Mouse (Mus musculus): ENCODE data around the gene Aen. TPM values are rescaled to one million over a fixed set of nuclear protein-coding genes. Genes with fewer than 3 reads are reported as not detected.
A peak's percentile ranks its signal among the peaks of the same experiment; 100 is the strongest.

Gene Aen
- total RNA-seq, 2 experiments from 2014 or later: 42.4 to 44.6 TPM

- DNase-seq: peak; percentile 61
These were observed 5.0 kb upstream of the Aen start for GRCm38 (mm10) chr7:78890641-78891040.

GRCm38 (mm10) chr7:78893917-78894316 is 1.7 kb upstream of the Aen start:
- no peak for DNase-seq

- no peak for DNase-seq
These were observed 517 bp upstream of the Aen start for GRCm38 (mm10) chr7:78895021-78895652.

GRCm38 (mm10) chr7:78897567-78897966 is 1.9 kb downstream of the Aen start:
- DNase-seq: no peak

GRCm38 (mm10) chr7:78903174-78903870 is 7.7 kb downstream of the Aen start:
- DNase-seq: no peak

GRCm38 (mm10) chr7:78904175-78904574 is 8.5 kb downstream of the Aen start:
- DNase-seq: no peak

- DNase-seq: no peak
These were observed 13.4 kb downstream of the Aen start for GRCm38 (mm10) chr7:78909026-78909425.

GRCm38 (mm10) chr7:78910336-78911098 is 14.9 kb downstream of the Aen start:
- no peak for DNase-seq

- DNase-seq: no peak
These were observed 15.6 kb downstream of the Aen start for GRCm38 (mm10) chr7:78911209-78911608.

GRCm38 (mm10) chr7:78912253-78912973 is 16.8 kb downstream of the Aen start:
- no peak for DNase-seq

GRCm38 (mm10) chr7:78912974-78913474 is 17.4 kb downstream of the Aen start, which contains the start of gene Isg20:
Gene Isg20 (plus strand): TSS chr7:78913424.
- DNase-seq: no peak

GRCm38 (mm10) chr7:78913649-78914544 is 18.2 kb downstream of the Aen start:
- peak; percentile 41 for DNase-seq

- DNase-seq: no peak
These were observed 18.8 kb downstream of the Aen start for GRCm38 (mm10) chr7:78914545-78914845.

- no peak for DNase-seq
These were observed 19.3 kb downstream of the Aen start for GRCm38 (mm10) chr7:78914896-78915510.

- DNase-seq: no peak
These were observed 23.0 kb downstream of the Aen start for GRCm38 (mm10) chr7:78918686-78919085.

GRCm38 (mm10) chr7:78922506-78922905 is 26.9 kb downstream of the Aen start:
- no peak for DNase-seq

- DNase-seq: no peak
These were observed 28.6 kb downstream of the Aen start for GRCm38 (mm10) chr7:78924300-78924699.

- DNase-seq: no peak
These were observed 29.1 kb downstream of the Aen start for GRCm38 (mm10) chr7:78924796-78925195.

GRCm38 (mm10) chr7:78925680-78926079 is 30.0 kb downstream of the Aen start:
- DNase-seq: no peak

GRCm38 (mm10) chr7:78926156-78926555 is 30.5 kb downstream of the Aen start:
- no peak for DNase-seq

- DNase-seq: no peak
These were observed 31.6 kb downstream of the Aen start for GRCm38 (mm10) chr7:78927266-78927665.
